Mouse (Mus musculus) hindbrain, embryonic 12.5 days (tissue): ENCODE data around the gene Mfsd2a. TPM values are rescaled to one million over a fixed set of nuclear protein-coding genes. Genes with fewer than 3 reads are reported as not detected.

Source experiments
- polyA plus RNA-seq: library from polyadenylated mRNA; unstranded; fragments of >200 nt; fragmentation: Nextera tagmentation; extraction: Ambion mirVana; gene quantifications from 2 replicates; pipeline ENCODE4 v1.2.1, GENCODE M21; 2016

Mfsd2a gene
- polyA plus RNA-seq, 1 experiment from 2014 or later = 28.7 TPM

Other genes with a start within 250 kb of the Mfsd2a start
- 73.1 and 73.5 TPM in 2 replicates for gene Ppt1, start 124.9 kb downstream of the Mfsd2a start, polyA plus RNA-seq
- 55.6 and 70.6 TPM in 2 replicates for gene Cap1, start 75.1 kb downstream of the Mfsd2a start, polyA plus RNA-seq
- gene Mycl, start 34.5 kb upstream of the Mfsd2a start, polyA plus RNA-seq = 103 and 105 TPM in 2 replicates
- gene Trit1, start 55.4 kb upstream of the Mfsd2a start, polyA plus RNA-seq = 23.3 and 26.7 TPM in 2 replicates
- gene Bmp8b, start 144.0 kb upstream of the Mfsd2a start, polyA plus RNA-seq = 0.33 and 0.44 TPM in 2 replicates
- 0.48 TPM in 1 of 2 replicates, not detected in the other for gene Oxct2b, start 155.1 kb upstream of the Mfsd2a start, polyA plus RNA-seq
- 80.3 and 83.2 TPM in 2 replicates for gene Ppie, start 178.8 kb upstream of the Mfsd2a start, polyA plus RNA-seq
- gene Hpcal4, start 222.0 kb upstream of the Mfsd2a start, polyA plus RNA-seq = 2.7 and 3.7 TPM in 2 replicates
- gene Nt5c1a, start 240.3 kb upstream of the Mfsd2a start, polyA plus RNA-seq = not detected in 2 replicates